Mouse (Mus musculus): Measurements from ENCODE around the gene Mapkap1.

- TF ChIP-seq CTCF (IDR thresholded peaks at IDR 0.05; ENCODE audit: low read depth) = no peak
- TF ChIP-seq EP300 (IDR thresholded peaks at IDR 0.05; ENCODE audit: low read depth) = no peak
Observed at GRCm38 (mm10) chr2:34591721-34592360, 185.3 kb downstream of the Mapkap1 start.

Data from liver, embryonic 14.5 days (tissue).